Mouse (Mus musculus): ENCODE measurements at regions not wholly inside any gene's neighbourhood (a gene's known extent, or its start where the extent isn't known, plus 50 kb on each side); places are given as distances from the start of the nearest gene placed in this dataset.
"Not testable (repeated sequence)": the region's sequence is repeated elsewhere in the genome, so short reads cannot be mapped to it uniquely, and the experiment has no call there.

DNA sequence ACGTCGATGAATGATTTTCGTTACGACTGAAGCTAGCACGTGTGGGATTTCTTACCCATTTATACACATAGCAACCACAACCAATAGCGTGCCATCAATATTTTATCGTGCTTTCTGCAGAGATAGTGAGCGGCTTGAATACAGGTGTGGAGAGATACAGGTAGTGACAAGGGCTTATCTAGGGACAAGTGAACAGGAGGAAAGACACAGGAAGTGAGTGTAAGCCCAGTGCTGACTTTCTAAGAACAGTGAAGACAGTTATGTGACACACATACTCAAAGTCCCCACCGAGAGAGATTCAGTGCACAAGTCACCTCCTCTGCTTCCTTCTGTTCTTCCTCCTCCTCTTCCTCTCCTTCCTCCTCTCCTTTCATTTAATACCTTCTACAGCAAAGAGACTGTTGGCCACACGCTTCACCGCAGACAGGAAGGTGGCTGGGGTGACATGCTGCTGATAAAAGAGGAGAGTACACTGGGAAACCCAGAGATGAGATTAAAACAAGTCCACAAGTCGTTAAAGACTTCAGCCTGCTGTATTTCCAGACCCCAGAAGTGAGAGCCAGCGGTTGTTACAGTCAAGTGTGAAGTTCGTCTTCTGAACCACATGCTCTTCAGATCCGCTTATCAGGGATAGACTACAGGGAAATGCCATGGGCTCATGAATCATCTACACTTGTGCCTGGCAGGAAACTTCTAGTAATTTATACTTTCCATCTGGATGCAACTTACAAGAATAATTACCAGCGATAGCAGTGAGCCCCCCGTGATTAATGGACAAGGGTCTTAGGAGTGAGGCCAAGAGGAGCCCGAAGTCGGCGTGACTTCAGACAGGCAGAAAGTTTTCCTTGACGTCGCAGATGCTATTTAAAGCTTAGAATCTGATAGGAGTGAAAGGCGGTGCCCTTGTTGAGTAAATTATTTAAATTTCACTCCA lies 180.5 kb downstream of the Gxylt1 start:
- peak; percentile 30 for DNase-seq

DNA sequence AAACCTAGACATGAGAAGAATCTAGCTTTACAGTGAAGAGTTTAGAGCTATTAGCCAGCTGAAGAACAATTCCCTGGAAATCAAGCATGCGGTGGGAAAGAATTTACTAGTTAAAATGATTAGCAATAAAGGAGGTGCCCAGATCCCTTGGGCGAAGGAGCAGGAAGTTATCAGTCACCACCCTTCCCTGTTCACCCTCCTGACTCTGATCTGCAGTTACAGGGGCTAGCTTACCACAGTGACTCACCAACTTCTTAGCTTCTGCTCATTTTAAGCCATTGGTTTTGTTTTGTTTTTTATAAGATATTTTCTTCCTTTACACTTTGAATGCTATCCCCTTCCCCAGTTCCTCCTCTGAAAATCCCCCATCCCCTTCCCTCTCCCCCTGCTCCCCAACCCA lies 183.6 kb downstream of the Gxylt1 start:
- DNase-seq = no peak

DNA sequence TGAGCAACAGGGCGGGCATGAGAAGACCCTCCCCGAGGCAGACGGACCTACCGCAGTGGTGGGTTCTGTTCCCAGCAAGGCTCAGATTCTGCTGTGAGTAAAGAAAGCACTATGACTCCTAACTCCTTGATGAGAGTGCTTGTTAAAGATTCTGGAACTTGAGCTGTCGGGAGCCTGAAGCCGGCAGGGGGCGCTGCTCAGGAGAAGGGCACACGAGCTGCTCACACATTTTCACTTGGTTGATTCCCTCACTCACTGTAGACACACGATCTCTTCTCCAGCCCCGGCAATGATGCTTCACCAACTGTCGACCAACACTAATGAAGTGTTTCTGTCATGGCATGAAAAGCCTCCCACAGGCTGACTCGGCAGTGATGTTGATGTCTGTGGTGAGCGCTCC lies 185.6 kb downstream of the Gxylt1 start:
- DNase-seq = peak; percentile 75

DNA sequence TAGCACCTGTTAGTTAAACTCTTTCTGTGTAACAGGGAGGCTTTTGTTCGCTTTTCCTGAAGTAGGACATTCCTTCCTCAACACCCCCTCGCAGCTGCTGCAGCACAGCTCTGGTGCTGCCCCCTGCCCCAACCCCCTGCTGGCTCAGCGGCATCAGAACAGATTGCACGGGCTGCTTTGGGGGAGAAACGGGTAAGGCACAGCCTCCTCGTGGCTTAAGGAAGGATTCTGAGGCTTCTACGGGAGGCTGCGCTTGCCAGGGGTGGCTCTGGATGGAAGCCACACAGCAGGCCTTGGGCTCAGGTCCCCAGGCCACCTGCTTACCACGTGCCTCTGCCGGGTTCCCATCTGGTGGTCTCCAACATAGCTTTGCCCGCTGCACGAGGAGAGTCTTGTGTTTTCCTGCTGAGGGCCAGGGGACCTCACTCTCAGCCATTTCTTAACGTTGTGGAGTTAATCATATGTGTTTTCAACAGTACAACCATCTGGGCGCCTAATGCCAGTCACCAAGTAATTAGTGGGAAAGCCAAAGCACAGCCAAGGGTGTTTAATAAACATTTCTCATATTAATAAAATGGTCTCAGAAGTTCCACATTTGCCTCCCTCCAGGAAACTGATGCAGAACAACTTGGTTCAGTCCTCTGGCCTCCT lies 189.9 kb downstream of the Gxylt1 start:
- no peak for DNase-seq

DNA sequence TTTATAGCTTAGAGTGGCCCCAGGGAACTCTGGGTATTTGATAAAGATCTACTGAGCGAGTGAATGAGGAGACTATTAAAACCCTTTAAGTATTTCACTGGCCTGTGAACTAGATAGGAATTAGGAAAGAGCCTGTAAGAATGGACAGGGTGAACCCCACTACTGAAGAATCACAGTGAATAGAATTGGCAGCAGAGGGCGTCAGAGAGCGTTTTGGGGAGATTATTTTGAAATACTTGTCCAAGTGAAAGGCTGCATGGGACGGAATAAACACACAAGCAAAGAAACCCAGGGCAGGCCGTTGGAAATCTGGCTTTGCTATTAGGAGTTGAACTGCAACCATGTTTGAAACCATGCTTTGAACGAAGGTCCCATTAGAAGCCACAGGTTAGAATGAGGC lies 200.9 kb downstream of the Gxylt1 start:
- DNase-seq = no peak

DNA sequence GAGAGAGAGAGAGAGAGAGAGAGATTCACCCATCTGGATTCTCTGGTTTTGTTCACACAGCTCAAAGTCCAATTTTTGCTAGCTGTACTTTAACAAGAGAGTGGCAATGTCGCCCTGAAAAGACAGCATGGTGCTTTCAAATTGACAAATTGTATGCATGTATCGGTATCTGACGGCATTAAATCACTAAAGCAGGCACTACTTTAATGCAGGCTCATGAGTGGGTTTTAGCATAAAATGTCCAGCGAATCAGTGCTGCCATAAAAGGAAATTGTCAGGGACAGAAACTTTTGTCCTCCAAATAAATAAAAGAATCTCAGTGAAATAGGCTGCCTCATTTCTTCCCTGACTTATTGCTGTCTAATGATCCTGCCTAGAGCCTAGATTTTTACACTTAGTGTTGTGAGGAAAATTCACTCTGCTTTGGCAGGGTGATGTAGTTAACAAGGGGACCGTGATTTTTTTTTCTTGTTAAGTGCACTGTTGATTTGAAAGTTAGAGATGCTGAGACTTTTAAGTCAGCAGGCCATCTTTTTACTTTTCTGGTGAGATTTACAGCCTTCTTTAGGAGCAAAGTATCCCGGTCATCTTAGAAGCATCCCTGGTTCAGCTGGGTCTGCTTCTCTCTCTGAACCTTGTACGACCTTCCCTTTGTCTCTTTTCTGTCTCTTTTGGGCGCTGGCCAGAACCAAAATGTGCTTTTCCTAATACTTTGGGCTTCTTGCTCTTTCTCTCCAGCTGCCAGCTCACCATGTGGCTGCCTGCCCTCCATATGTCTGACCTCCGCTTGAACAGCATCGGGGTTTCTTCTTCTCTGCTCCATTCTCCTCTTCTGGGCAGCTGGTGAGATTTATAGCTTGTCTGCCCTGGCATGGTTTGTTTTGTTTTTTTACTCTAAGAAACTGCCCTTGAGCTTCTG lies 212.5 kb downstream of the Gxylt1 start:
- peak; percentile 55 for DNase-seq

DNA sequence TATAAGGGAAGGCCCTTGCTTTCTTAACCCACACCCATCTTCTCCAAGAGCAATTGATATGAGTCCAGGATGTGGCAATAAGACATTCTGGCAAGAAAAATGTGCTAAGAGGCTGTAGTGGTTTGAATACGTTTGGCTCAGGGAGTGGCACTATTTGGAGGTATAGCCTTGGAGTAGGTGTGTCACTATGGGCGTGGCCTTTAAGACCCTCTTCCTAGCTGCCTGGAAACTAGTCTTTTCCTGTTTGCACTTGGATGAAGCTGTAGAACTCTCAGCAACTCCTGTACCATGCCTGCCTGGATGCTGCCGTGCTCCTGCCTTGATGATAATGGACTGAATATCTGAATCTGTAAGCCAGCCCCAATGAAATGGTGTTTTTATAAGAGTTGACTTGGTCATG lies 221.5 kb downstream of the Gxylt1 start:
- no peak for DNase-seq

DNA sequence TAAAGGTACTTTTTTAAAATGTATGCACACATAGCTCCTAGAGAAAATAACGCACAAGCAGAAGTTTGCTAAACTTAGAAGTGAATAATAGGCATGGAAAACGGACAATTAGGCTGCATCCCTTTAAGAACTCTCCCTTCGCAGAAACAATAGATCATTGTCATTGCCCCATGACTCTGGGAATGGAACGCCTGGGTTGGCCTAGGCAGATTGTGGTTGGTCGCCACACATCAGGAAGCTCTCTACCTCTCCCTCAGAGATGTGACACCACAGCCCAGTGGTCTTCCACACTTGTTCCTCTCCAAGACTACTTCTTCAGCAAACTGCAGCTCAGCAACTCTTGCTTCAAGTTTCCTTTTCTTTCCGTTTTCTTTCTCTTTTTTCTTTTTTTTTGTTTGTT lies 247.8 kb downstream of the Gxylt1 start:
- DNase-seq = no peak

DNA sequence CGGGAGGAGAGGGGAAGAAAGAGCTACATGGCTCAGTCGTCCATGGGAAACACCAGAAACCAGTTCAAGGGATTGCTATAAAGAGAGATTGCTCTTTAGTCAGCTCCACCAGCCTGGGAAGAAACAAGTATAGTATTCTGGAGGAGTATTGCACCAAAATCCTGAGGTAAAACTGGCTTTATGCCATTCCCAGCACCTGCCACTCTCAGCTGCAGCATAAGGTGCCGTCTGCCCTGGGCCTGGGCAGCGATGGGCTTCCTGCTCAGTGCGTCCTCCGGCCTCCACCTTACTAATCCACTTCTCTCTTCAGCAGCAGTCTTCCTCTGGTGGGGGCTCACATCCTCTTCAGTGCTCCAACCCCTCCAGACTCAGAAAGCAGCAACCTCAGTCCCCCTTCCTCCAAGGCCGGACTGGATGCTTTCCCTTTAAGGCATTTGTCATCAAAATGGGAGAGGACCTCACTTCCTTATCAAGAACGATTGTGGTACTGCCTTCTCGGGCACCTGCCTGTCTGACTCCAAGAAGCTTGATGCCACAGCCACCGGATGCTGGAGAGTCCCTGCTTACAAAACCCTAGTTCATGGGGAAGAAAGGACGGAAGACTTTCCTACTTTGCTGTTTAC lies 248.4 kb downstream of the Gxylt1 start:
- DNase-seq = no peak

DNA sequence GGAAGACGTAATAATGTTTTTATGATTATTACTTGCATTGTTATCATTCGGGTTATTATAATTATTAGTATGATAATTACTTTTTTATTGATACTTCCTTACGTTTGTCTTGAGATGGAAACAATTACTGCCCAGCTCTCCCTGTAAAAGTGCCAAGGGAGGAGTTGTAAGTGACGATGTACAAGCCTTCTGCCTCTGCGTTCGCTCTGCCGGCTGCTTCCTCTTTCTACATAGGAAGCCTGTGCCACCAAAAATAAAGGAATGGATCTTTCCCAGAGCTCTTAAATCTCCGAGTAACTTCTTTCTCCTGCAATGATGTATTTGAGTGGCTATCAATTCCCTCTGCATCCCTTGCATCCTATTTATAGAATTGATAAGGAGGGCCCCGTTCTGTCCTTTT lies 249.2 kb downstream of the Gxylt1 start:
- DNase-seq = no peak

DNA sequence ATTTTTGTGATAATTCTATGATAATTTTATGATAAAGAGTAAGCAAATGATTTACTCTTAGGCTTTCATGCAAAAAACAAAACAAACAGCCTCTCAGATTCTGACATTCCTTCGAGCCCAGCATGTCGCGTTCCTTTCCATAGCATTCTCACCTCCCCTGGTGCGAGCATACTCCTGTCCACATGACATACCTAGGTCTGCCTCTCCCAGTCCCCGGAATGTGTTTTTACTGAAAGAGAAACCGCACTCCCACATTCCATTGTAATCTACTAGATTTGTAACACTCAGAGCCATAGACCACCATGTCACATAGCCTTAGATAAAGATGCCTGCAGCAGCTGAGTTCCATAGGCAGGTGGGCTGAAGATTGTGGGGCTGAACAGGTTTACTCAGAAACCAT lies 250.8 kb downstream of the Gxylt1 start:
- no peak for DNase-seq

DNA sequence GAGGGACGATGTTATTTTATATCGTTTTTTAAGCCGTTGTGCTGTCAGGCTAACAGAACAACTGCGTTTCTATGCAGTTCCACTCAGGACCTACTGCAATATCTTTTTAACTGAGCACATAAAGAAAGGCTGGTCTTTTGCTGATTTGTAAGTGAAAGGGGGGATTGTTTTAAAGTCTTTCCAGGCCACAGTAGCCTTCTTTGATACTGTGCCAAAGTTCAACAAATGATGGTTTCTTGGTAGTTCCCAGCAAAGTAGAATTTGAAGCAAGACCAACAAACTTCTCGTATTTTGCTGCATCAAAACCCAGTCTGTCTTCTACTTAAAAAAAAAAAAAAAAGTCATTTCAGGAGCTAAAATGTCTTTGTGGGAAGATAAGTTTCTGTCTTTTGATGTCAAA lies 263.8 kb downstream of the Gxylt1 start:
- no peak for DNase-seq

DNA sequence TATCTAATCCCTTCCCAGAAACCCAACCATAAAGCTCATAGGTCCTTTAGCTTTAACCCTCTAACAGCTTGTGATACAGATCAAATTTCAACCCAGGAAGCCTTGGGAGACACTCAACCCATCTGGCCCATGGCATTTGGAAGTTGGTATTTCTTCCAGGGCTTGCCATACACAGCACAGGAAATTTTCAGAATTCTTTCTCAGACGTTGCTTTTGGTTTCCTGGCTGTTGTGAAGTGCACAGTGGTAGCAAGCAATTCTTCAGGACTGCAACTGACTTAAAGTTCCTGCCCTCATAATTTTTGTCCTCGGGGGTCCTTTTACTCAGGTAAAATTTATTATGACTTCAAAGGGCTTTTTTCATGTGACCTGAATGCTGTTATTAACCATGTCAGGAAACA lies 264.4 kb downstream of the Gxylt1 start:
- no peak for DNase-seq

DNA sequence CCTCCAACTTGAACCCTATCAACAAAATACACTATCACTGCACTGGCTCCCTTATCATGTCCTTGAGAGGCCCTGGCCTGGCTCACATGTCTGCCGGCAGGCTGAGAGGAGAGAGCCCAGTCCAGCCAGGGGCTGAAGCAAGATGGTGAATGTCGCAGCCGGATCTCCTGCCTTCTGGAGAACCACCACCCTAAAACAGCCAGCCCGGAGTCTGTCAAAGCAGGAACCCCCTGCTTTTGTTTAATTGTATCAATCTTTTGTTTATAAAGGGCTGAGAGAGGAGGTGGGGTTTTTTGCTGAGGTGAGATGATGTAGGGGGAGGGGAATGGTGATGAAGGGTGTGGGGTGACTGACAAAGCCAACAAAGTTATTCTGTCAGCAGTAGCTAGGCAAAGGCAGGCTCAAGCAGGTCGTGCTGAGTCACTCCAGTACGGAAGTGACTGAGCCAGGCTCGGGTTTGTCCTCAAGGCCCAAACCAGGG lies 269.2 kb downstream of the Gxylt1 start:
- no peak for DNase-seq

DNA sequence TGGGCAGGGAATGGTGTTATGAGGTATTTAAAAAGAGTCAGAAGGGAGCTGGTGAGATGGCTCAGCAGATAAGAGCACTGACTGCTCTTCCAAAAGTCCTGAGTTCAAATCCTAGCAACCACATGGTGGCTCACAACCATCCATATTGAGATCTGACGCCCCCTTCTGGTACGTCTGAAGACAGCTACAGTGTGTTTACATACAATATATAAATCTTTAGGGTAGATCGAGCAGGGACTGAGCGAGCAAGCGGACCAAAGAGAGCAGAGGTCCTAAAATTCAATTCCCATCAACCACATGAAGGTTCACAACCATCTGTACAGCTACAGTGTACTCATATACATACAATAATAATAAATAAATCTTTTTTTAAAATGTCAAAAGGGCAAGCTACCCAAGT lies 269.8 kb downstream of the Gxylt1 start:
- not testable (repeated sequence) for DNase-seq

DNA sequence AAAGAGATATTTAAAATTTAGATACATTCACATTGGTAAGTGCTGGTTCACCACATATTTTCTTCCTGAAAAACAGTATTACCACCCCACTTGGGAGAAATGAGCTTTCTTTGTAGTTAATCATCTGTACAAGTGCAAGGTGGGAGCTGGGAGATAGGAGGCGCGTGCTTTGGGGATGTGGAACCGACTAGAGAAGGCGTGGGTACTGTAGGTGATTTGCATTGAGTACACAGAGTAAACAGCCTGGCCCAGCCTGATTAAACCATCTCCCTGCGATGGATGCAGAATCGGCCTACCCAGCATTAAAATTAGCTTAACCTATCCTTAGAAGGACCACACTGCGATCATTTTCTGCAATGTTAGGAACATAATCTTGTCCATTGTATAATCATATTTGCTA lies 270.4 kb downstream of the Gxylt1 start:
- no peak for DNase-seq

DNA sequence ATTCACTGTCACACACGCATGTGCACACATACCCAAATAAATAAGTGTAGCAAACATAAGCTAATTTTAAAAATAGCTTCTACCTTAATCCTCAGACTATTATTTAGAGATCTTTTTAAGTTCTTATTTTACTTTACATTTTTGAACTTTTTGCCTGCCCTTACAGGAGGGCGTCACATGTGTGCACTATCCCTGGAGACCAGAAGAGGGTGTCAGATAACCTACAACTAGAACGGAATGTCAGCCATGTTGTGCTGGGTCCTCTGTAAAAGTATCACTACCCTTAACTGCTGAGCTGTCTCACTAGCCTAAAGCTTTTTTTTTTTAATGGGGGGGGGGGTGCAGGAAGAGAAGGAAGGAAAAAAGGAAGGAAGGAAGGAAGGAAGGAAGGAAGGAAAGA lies 271.7 kb downstream of the Gxylt1 start:
- no peak for DNase-seq

DNA sequence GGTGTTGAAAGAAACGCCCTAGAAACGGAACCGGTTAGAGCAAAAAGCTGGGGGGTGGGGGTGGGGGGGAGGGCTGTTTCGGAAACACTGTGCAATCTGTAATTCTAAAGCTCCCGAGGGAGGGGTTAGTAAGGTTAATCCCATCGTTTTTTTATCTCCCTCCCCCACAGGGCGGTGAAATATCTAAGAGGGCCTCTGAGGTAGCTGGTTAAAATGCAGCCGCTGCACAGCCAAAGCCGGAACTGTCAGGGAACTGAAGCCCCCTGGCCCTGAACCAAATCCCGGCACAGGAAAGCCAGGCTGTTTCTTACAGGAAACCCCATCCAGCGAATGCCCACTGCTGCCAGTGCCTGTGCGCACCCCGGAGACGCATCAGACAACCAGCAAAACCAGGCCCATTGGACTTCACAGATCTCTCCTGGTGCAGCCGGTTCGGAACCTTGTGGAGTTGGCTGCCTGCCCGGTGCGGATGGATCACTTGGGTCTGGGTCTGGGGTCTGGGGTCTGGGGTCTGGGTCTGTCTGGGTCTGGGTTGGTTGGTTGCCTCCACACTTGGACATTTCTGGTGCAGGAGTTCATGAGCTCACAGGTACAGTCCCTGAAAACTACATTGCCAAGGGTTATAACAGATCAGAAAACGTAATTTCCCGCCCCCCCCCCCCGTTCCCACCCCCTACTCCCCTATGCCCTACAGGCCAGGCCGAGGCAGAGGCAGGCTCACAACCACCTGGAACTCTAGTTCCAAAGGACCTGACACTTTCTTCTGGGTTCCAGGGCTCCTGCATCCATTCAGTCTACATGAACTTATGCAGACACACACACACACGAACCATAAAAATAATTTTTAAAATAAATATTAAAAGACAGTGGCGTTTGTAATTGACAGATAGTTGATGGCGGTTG lies 272.7 kb downstream of the Gxylt1 start:
- DNase-seq = peak; percentile 66

DNA sequence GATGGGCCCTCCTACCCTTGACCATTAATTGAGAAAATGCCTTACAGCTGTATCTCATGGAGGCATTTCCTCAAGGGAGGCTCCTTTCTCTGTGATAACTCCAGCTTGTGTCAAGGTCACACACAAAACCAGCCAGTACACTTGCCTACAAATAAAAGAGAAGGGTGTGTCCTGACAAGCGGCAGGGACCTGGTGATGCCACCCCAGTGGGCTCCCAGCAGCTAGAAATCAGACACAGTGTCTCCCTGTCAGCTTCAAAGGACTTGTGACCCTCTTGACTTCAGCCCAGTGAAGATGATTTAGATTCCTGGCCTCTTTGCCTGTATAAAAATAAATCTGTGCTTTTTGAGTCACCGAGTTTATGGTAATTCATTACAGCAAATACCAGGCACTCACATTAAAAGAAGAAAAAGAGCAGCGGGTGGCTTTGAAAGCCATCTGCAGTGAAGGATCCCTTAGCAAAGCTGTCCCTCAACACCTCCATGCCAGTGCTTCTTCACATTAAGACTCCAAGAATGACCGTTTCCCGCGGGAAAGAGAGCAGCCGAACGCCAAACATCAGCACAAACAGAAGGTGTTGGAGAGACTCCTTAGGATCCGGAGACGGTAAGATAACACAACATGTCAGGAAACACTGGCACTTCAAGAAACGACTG lies 273.5 kb downstream of the Gxylt1 start:
- DNase-seq = peak; percentile 20

DNA sequence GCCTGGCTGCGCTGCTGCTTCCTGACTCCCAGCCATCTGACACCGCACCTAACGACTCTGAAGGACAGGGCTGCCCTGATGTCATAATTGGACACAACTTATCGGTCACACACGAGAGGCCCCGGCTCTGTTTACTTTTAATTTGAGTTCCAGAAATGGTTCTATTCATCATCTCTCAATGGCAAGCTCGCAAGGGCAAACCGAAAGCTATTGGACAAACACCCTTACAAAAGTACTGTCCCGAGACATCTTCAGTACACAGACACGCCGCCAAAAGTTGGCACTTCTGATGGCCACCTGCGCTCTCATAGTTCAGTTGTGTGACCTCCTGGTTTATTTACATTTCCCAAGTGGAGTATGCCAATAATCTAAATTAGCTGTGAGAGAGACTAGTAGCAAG lies 274.9 kb downstream of the Gxylt1 start:
- DNase-seq = no peak

DNA sequence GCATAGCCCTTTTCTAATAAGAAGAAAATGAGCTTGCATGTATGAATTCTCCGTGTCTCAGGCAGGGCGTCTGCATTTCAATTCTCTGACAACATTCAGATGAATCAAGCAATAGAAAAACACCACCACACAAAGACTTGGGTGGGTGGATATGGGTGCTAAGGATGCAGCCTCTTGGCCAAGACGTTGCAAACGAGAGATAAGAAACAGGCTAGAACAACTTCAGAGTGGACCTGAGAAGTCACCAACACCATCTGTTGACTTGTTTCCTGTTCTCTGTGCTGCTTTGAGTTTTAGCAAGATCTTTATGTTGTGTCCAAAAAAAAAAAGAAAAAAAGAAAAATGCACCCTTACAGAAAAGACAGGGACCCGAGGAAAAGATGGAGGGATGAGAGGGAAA lies 277.0 kb downstream of the Gxylt1 start:
- DNase-seq = no peak
